Mouse (Mus musculus) monocyte, adult 59 days (primary cell): Measurements from ENCODE around the gene Vmac. TPM values are rescaled to one million over a fixed set of nuclear protein-coding genes. Genes with fewer than 3 reads are reported as not detected.

Source experiments
- total RNA-seq, 2 experiments: library from RNA; stranded (reverse); gene quantifications; one replicate each; pipeline ENCODE4 v1.2.4; 2023

Gene Vmac
- 1 to 10 TPM; 5.4 to 5.7 TPM for total RNA-seq

GRCm38 (mm10) chr17:56717363-56718058 lies at the start of gene Vmac, which contains the start of gene Ndufa11:
TSS of gene Vmac (minus strand) at chr17:56718022.
TSS of gene Ndufa11 (plus strand) at chr17:56717767.

GRCm38 (mm10) chr17:56764474-56765354 lies 46.9 kb upstream of the Vmac start, which contains the start of gene Dus3l:
TSS of gene Dus3l (plus strand) at chr17:56764757.

GRCm38 (mm10) chr17:56757416-56758123 lies 39.7 kb upstream of the Vmac start, which contains the start of gene Nrtn:
TSS of gene Nrtn (minus strand) at chr17:56757530.

GRCm38 (mm10) chr17:56672941-56673646 lies 44.7 kb downstream of the Vmac start, which contains the start of gene Ranbp3:
TSS of gene Ranbp3 (plus strand) at chr17:56673294.

Other genes starting within 250 kb of the Vmac start
- 10 to 100 TPM; 51.6 to 65.6 TPM for gene Ptprs, start 241.5 kb downstream of the Vmac start, total RNA-seq
- gene Znrf4, start 205.6 kb downstream of the Vmac start, total RNA-seq: not detected
- gene Gm20219, start 163.6 kb downstream of the Vmac start, total RNA-seq: 1 to 10 TPM; 4.5 to 7.7 TPM
- gene Safb2, start 133.4 kb downstream of the Vmac start, total RNA-seq: 100 to 1,000 TPM; 378 to 409 TPM
- 100 to 1,000 TPM; 192 to 207 TPM for gene Safb, start 133.2 kb downstream of the Vmac start, total RNA-seq
- 10 to 100 TPM; 62.6 to 67.6 TPM for gene 2410015M20Rik, start 108.3 kb downstream of the Vmac start, total RNA-seq
- 100 to 1,000 TPM; 871 to 971 TPM for gene Rpl36, start 104.6 kb downstream of the Vmac start, total RNA-seq
- gene Lonp1, start 91.1 kb downstream of the Vmac start, total RNA-seq: 10 to 100 TPM; 30.7 to 32.1 TPM
- gene Catsperd, start 89.9 kb downstream of the Vmac start, total RNA-seq: under 1 TPM; 0.42 to 0.55 TPM
- gene Ranbp3, start 44.7 kb downstream of the Vmac start, total RNA-seq: 10 to 100 TPM; 68.3 to 70.9 TPM
- 10 to 100 TPM; 65.3 to 82.2 TPM for gene Ndufa11, start 255 bp downstream of the Vmac start, total RNA-seq
- not detected for gene Nrtn, start 39.5 kb upstream of the Vmac start, total RNA-seq
- gene Dus3l, start 46.7 kb upstream of the Vmac start, total RNA-seq: 10 to 100 TPM; 47.3 to 49.5 TPM
- under 1 TPM; 0.42 to 0.70 TPM for gene Prr22, start 52.2 kb upstream of the Vmac start, total RNA-seq
- gene Rfx2, start 113.0 kb upstream of the Vmac start, total RNA-seq: 10 to 100 TPM; 71.8 to 73.4 TPM
- not detected for gene Acsbg2, start 156.4 kb upstream of the Vmac start, total RNA-seq
- gene 1700061G19Rik, start 157.5 kb upstream of the Vmac start, total RNA-seq: under 1 TPM in 1 of 2 experiments, not detected in 1; 0.24 TPM
- gene Mllt1, start 217.4 kb upstream of the Vmac start, total RNA-seq: 10 to 100 TPM; 27.3 to 28.0 TPM